Mouse (Mus musculus) CH12.LX (cell line): Measurements from ENCODE around the gene Rhbdf2. TPM values are rescaled to one million over a fixed set of nuclear protein-coding genes. Genes with fewer than 3 reads are reported as not detected.

Experiments
- DNase-seq: peaks from one replicate; pipeline ENCODE4 v3.0.0-alpha.2; 2013; ENCODE audit errors: extremely low read depth
- H3K27ac ChIP-seq: 2 replicates; pipeline ENCODE4 v1.5.1; 2012; ENCODE audit warnings: low read depth, mild to moderate bottlenecking, control low read depth, moderate library complexity; ENCODE audit not compliant: insufficient read depth
- H3K27me3 ChIP-seq: replicated peaks from 2 replicates; pipeline ENCODE3; 2012; ENCODE audit warnings: inconsistent platforms
- H3K36me3 ChIP-seq, 2 experiments: replicated peaks in 1 of 2; 2 replicates each; pipeline versions ENCODE3 to v1.6.1; 2012; ENCODE audit warnings: inconsistent platforms in 1 of 2, low read length in 1 of 2, mild to moderate bottlenecking in 1 of 2, mixed read lengths in 1 of 2, moderate library complexity in 1 of 2; ENCODE audit not compliant: control insufficient read depth in 1 of 2, insufficient read depth in 1 of 2
- H3K4me1 ChIP-seq, 2 experiments: 2 replicates each; pipeline ENCODE4 v1.6.1; 2012; ENCODE audit warnings: inconsistent platforms in 1 of 2, moderate library complexity in 1 of 2; ENCODE audit not compliant: insufficient read depth in 2 of 2, control insufficient read depth in 1 of 2
- H3K4me2 ChIP-seq: 2 replicates; pipeline ENCODE4 v1.6.1; 2012; ENCODE audit warnings: low read depth, mild to moderate bottlenecking, control low read depth; ENCODE audit not compliant: poor library complexity, insufficient read depth, severe bottlenecking
- H3K4me3 ChIP-seq, 3 experiments: fragments of 150-350 bp in 1 of 3; sonication (generic) in 1 of 3; replicated peaks in 1 of 3; 2 replicates each; pipeline versions ENCODE3 to v1.5.1; 2011 to 2012; ENCODE audit warnings: low read depth in 2 of 3, low read length in 2 of 3, mild to moderate bottlenecking in 2 of 3, moderate library complexity in 2 of 3, control low read depth in 1 of 3, improper control_type of control experiment in 1 of 3, inconsistent platforms in 1 of 3, mixed read lengths in 1 of 3; ENCODE audit not compliant: poor library complexity in 1 of 3
- H3K79me2 ChIP-seq: replicated peaks from 2 replicates; pipeline ENCODE4 v1.6.1; 2012; ENCODE audit warnings: mild to moderate bottlenecking, moderate library complexity; ENCODE audit not compliant: control insufficient read depth, poor library complexity, insufficient read depth, severe bottlenecking; ENCODE audit errors: extremely low read depth
- H3K9ac ChIP-seq: 2 replicates; pipeline ENCODE4 v1.6.1; 2012; ENCODE audit warnings: low read depth, mild to moderate bottlenecking, control low read depth, moderate library complexity; ENCODE audit not compliant: insufficient read depth
- H3K9me3 ChIP-seq: replicated peaks from 2 replicates; pipeline ENCODE3; 2012; ENCODE audit warnings: low read length, inconsistent platforms, mixed read lengths
- CHD1 ChIP-seq: IDR thresholded peaks from 2 replicates; pipeline ENCODE4 v1.6.1; 2012; ENCODE audit warnings: low read depth, low read length, improper control_type of control experiment, inconsistent platforms
- CHD2 ChIP-seq: IDR thresholded peaks from 2 replicates; pipeline ENCODE4 v1.6.1; 2011; ENCODE audit warnings: low read length, improper control_type of control experiment
- E2F4 ChIP-seq: IDR thresholded peaks from 2 replicates; pipeline ENCODE4 v1.6.1; 2011; ENCODE audit warnings: low read depth, low read length, improper control_type of control experiment; ENCODE audit not compliant: insufficient replicate concordance
- ELF1 ChIP-seq: IDR thresholded peaks from 2 replicates; pipeline ENCODE4 v1.6.1; 2014; ENCODE audit warnings: low read depth, mild to moderate bottlenecking, inconsistent platforms, low read length, improper control_type of control experiment
- EP300 ChIP-seq: IDR thresholded peaks from 2 replicates; pipeline ENCODE4 v1.6.1; 2011; ENCODE audit warnings: low read length, improper control_type of control experiment
- GABPA ChIP-seq: IDR thresholded peaks from 2 replicates; pipeline ENCODE4 v1.6.1; 2012; ENCODE audit warnings: low read depth, low read length, improper control_type of control experiment, inconsistent platforms; ENCODE audit not compliant: insufficient replicate concordance
- HCFC1 ChIP-seq: IDR thresholded peaks from 2 replicates; pipeline ENCODE4 v1.6.1; 2012; ENCODE audit warnings: low read depth, mild to moderate bottlenecking, inconsistent platforms, low read length, improper control_type of control experiment
- IRF4 ChIP-seq: IDR thresholded peaks from 2 replicates; pipeline ENCODE4 v1.6.1; 2014; ENCODE audit warnings: low read depth, mild to moderate bottlenecking, inconsistent platforms, low read length, improper control_type of control experiment
- JUN ChIP-seq: IDR thresholded peaks from 2 replicates; pipeline ENCODE4 v1.6.1; 2011; ENCODE audit warnings: low read depth, mild to moderate bottlenecking, low read length, improper control_type of control experiment, moderate library complexity; ENCODE audit not compliant: insufficient read depth
- KAT2A ChIP-seq: IDR thresholded peaks from 2 replicates; pipeline ENCODE4 v1.6.1; 2012; ENCODE audit warnings: low read length, improper control_type of control experiment, inconsistent platforms; ENCODE audit not compliant: insufficient replicate concordance
- MAX ChIP-seq: IDR thresholded peaks from 2 replicates; pipeline ENCODE4 v1.6.1; 2011; ENCODE audit warnings: low read length, improper control_type of control experiment
- MAZ ChIP-seq: IDR thresholded peaks from 2 replicates; pipeline ENCODE4 v1.6.1; 2012; ENCODE audit warnings: low read depth, mild to moderate bottlenecking, inconsistent platforms, low read length, improper control_type of control experiment, moderate library complexity
- MEF2A ChIP-seq: IDR thresholded peaks from 2 replicates; pipeline ENCODE4 v1.6.1; 2014; ENCODE audit warnings: low read depth, mild to moderate bottlenecking, inconsistent platforms, low read length, improper control_type of control experiment, borderline replicate concordance
- MXI1 ChIP-seq: IDR thresholded peaks from 2 replicates; pipeline ENCODE4 v1.6.1; 2011; ENCODE audit warnings: mild to moderate bottlenecking, low read depth, low read length, improper control_type of control experiment
- NELFE ChIP-seq: IDR thresholded peaks from 2 replicates; pipeline ENCODE4 v1.6.1; 2011; ENCODE audit warnings: low read depth, low read length, improper control_type of control experiment
- NRF1 ChIP-seq: IDR thresholded peaks from 2 replicates; pipeline ENCODE4 v1.6.1; 2014; ENCODE audit warnings: low read depth, mild to moderate bottlenecking, inconsistent platforms, low read length, improper control_type of control experiment, moderate library complexity
- PAX5 ChIP-seq: IDR thresholded peaks from 2 replicates; pipeline ENCODE4 v1.6.1; 2012; ENCODE audit warnings: low read length, inconsistent platforms, mixed read lengths
- POLR2A ChIP-seq: IDR thresholded peaks from 2 replicates; pipeline ENCODE4 v1.6.1; 2011; ENCODE audit warnings: low read depth, mild to moderate bottlenecking, improper control_type of control experiment, low read length
- POLR2AphosphoS2 ChIP-seq: IDR thresholded peaks from 2 replicates; pipeline ENCODE4 v1.6.1; 2011; ENCODE audit warnings: low read depth, low read length, improper control_type of control experiment
- RCOR1 ChIP-seq: conservative IDR thresholded peaks from 2 replicates; pipeline ENCODE4 v1.6.1; 2012; ENCODE audit warnings: low read depth, mild to moderate bottlenecking, inconsistent platforms, low read length, improper control_type of control experiment
- SIN3A ChIP-seq: IDR thresholded peaks from 2 replicates; pipeline ENCODE4 v1.6.1; 2012; ENCODE audit warnings: low read length, improper control_type of control experiment, inconsistent platforms
- SMC3 ChIP-seq: IDR thresholded peaks from 2 replicates; pipeline ENCODE4 v1.6.1; 2011; ENCODE audit warnings: low read depth, low read length, improper control_type of control experiment
- TBP ChIP-seq: conservative IDR thresholded peaks from 2 replicates; pipeline ENCODE4 v1.6.1; 2011; ENCODE audit warnings: low read depth, low read length, improper control_type of control experiment
- USF1 ChIP-seq: IDR thresholded peaks from 2 replicates; pipeline ENCODE4 v1.6.1; 2014; ENCODE audit warnings: low read depth, mild to moderate bottlenecking, inconsistent platforms, low read length, improper control_type of control experiment
- ZNF384 ChIP-seq: IDR thresholded peaks from 2 replicates; pipeline ENCODE4 v1.6.1; 2012; ENCODE audit warnings: low read depth, low read length, improper control_type of control experiment, inconsistent platforms
- dilution Hi-C: fragments of 300-500 bp; cut with MboI; formaldehyde crosslinking; loops from 2 replicates; pipeline ENCODE4 v1.14.3; 2020; ENCODE audit warnings: low sequenced_read_pairs; ENCODE audit not compliant: extremely low pct_unique_long_range_greater_than_20kb, extremely low pct_ligation_motif_present
- in situ Hi-C: fragments of 300-500 bp; cut with MboI; formaldehyde crosslinking; loops from 3 replicates; pipeline ENCODE4 v1.14.3; 2019; ENCODE audit warnings: low sequenced_read_pairs, low pct_ligation_motif_present, low pct_unique_long_range_greater_than_20kb, mixed read lengths
- polyA plus RNA-seq: library from polyadenylated mRNA; unstranded; fragments of >175 nt; gene quantifications from 2 replicates; pipeline ENCODE4 v1.2.1, GENCODE M21; 2012; ENCODE audit warnings: low read depth; ENCODE audit not compliant: insufficient read length
- total RNA-seq, 2 experiments: library from RNA; depleted of rRNA; stranded (reverse); fragments of 300-350 nt in 1 of 2; fragments of >200 nt in 1 of 2; gene quantifications; 2 replicates each; pipeline ENCODE4 v1.2.3; 2012 to 2014

Rhbdf2 gene
- total and polyA plus RNA-seq, 3 experiments, result 3.1 to 14.7 (median 12.1) TPM

- in situ Hi-C loops (no loop called here), dilution Hi-C loops (no loop called here)
- Histone ChIP-seq H3K27me3 (no peaks in the 10 kb centered on the region), H3K79me2 (no peaks in the 10 kb centered on the region), H3K4me2 (no peak overlapping the region), H3K9me3 (peaks cover 4% of the 10 kb centered on the region), H3K36me3 (peaks cover 10 to 41% of the 10 kb centered on the region in 2 experiments), H3K9ac (no peak overlapping the region), H3K27ac (no peak overlapping the region), H3K4me1 (peaks cover 30 to 80% of the 10 kb centered on the region in 2 experiments), H3K4me3 (no peak overlapping the region)
- DNase-seq, result no peak
- no peak for TF ChIP-seq IRF4
- no peak for TF ChIP-seq POLR2AphosphoS2
- TF ChIP-seq SMC3, result no peak
- no peak for TF ChIP-seq NELFE
- TF ChIP-seq MEF2A, result no peak
- no peak for TF ChIP-seq MAZ
- TF ChIP-seq GABPA, result no peak
- no peak for TF ChIP-seq E2F4
- no peak for TF ChIP-seq MAX
- no peak for TF ChIP-seq POLR2A
- no peak for TF ChIP-seq HCFC1
- TF ChIP-seq RCOR1, result no peak
- TF ChIP-seq ELF1, result no peak
- TF ChIP-seq JUN, result no peak
- TF ChIP-seq MXI1, result no peak
- TF ChIP-seq USF1, result no peak
- no peak for TF ChIP-seq TBP
- no peak for TF ChIP-seq PAX5
- no peak for TF ChIP-seq SIN3A
- TF ChIP-seq KAT2A, result no peak
Measured at GRCm38 (mm10) chr11:116613234-116613633, 13.6 kb downstream of the Rhbdf2 start.

GRCm38 (mm10) chr11:116612554-116612953, 14.3 kb downstream of the Rhbdf2 start:
- Histone ChIP-seq H3K4me3 (no peak overlapping the region), H3K9ac (no peak overlapping the region), H3K36me3 (peaks cover 14 to 48% of the 10 kb centered on the region in 2 experiments), H3K27me3 (no peaks in the 10 kb centered on the region), H3K4me1 (peaks cover 26 to 80% of the 10 kb centered on the region in 2 experiments), H3K27ac (no peak overlapping the region), H3K4me2 (no peak overlapping the region), H3K9me3 (peaks cover 4% of the 10 kb centered on the region), H3K79me2 (no peaks in the 10 kb centered on the region)
- TF ChIP-seq EP300 (no peak), GABPA (no peak), CHD1 (no peak), MAZ (no peak), CHD2 (no peak), NRF1 (no peak), ZNF384 (no peak), MEF2A (no peak)
- in situ Hi-C loops, result no loop called here
- no peak for DNase-seq
- dilution Hi-C loops, result no loop called here
